Mouse (Mus musculus) cerebellum, adult 11 months (tissue): ENCODE measurements around the gene Dglucy.

ENCODE experiments used
- DNase-seq: peaks from one replicate; pipeline ENCODE4 v3.0.0; 2022

Gene Dglucy

GRCm38 (mm10) chr12:100885585-100885984 lies 106.7 kb downstream of the Dglucy start:
- DNase-seq = no peak

DNA sequence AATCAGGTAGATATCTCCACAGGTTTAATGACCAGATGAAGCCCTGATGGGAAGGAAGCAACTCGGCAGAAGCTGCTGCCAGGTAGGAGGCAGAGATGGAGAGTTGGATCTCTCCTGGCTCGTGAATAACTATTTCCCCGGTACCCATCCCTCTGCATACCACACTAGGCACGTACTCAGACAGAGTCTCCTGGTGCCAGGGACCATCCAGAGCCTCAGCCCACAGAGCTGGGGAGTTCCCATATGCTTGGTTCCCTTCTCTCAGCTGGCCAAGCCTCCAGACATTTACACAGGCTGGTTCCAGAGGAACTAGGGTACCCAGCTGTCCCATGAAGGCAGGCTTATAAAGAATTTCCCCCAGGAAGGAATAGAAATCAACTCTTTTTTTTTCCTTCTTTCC lies 108.0 kb downstream of the Dglucy start:
- DNase-seq = no peak

DNA sequence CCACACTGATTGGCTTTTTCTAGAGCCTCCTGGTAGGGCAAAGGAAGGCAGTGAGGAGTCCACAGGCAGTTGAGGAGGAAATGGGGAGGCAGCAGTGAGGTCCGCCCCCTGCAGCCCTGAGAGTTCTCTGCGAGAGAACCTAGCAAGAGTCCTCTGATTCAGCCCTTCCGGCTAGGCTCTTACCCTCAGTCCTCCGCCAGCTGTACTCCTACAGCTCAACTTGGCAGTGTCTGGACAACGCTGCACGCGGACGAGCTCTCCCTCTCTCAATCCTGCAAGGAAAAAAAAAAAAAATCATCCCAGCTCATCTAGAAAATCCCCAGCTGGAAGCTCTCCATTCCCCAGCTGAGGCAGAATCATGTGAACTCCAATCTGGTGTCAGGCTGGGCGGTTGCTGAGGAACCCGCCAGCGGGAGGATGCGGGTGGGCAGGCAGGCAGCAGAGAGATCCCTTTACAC lies 109.0 kb downstream of the Dglucy start:
- no peak for DNase-seq

- no peak for DNase-seq
Observed at GRCm38 (mm10) chr12:100890548-100890947, 111.7 kb downstream of the Dglucy start.

GRCm38 (mm10) chr12:100895504-100895903 lies 116.6 kb downstream of the Dglucy start:
- DNase-seq = no peak

DNA sequence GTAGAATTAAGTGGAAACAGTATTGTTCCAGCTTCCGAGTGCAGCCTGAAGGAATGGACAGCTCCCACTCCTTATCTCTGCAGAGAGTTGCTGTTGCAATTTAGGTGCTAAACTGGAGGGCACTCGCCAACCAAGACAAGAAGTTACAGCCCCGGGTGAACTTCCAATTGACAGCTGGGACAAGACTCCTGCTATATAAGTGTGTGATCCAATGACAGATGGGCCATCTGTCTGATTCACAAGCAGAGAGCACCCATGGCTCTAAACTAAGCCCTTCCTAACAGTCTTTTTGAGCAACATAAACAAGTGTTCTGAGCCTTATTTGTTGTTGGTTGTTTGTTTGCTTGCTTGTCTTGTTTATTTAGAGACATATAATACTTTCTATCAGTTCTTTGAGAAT lies 117.8 kb downstream of the Dglucy start:
- DNase-seq = no peak

- DNase-seq = peak; percentile 83
Observed at GRCm38 (mm10) chr12:100897736-100898650, 119.1 kb downstream of the Dglucy start.

GRCm38 (mm10) chr12:100899111-100899640 lies 120.3 kb downstream of the Dglucy start:
- peak; percentile 80 for DNase-seq

DNA sequence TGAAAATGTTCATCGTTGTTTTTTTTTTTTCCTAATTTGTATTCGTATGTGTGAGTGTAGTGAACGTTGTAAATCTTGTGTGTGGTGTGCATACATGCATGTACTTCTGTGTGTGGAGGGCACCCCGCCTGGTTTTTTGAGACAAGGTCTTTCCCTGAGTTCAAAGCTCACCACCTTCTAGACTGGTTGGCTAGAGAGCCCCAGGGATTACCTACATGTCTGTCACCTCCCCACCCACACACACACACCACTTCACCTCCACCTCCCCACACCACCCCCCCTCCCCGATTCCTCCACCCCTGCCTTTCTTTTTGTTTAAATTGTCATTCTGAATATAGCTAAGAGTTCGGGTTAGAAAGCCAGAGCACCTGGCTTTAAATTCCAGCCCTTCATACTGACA lies 122.0 kb downstream of the Dglucy start:
- DNase-seq = no peak

- no peak for DNase-seq
Observed at GRCm38 (mm10) chr12:100901386-100901785, 122.5 kb downstream of the Dglucy start.

DNA sequence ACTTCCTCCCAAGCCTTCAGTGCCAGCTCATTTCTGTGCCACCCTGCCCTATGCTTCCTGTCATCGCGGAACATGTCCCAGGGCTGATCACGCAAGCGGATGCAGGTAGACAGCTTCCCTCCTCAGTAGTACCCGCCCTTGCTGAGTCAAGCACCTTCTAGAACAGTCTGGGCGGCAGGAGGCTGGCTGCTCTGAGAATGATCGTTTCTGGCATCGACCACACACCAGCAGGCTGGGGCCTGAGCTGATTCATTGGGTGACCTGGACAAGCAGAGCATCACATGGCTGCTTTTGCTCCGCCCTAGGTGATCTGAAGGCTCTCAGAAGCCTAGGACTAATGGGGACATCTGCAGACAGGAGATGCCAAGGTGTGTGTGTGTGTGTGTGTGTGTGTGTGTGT lies 124.9 kb downstream of the Dglucy start:
- DNase-seq = peak; percentile 57

DNA sequence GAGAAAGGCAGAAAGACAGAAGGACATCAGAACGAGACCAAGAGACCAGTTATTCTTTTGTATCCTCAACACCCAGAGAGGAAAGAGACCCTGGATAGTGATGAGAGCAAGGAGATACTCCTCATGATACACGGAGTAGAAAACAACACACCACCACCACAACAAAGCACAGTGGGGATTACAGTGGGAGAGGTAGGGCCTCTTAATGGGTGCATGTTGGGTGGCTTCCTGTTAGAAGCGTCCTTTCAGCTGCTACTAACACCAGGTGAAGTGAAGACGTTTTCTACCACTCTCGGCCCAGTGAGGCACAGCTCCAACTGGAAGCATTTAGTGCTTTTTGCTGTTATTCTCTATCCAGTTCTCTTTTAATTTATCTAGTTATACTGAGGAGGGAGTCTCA lies 128.0 kb downstream of the Dglucy start:
- DNase-seq = no peak

DNA sequence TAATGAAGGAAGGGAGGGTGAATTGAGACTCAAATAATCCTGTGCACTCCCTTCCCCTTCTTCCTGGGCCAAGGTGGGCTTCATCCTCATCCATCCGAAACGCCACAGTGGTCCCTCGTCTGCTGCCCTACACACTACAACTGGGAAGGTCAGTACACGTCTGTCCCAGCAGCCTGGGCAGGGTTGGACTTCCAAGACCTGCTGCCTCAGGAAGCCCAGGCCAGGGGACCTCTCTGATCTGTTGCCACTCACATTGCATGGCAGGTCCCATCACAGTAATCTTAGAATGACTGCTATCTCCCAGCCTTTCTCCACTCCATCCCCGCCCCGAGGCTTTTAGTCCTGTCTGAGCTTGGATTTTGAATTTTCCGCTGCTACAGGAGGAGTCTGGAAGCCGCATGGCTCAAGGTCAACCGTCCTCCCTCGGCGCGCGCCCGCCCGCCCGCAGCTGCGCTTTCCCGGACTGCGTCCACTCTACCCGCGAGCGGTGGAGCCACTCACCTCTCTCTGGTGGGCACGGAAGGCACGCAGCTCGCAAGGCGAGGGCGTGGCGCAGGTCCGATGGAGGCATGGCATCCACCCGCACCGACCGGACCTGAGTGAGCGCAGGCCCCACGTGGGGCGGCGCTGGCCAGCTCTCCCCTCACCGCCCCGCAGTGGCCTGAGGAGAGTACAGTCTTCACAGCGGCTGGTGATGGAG lies 128.9 kb downstream of the Dglucy start, which contains the start of gene Gpr68:
Gene Gpr68 (minus strand): TSS at position 601 of the 700 bp plus-strand sequence.
- DNase-seq = peak; percentile 58

GRCm38 (mm10) chr12:100908298-100909034 lies 129.6 kb downstream of the Dglucy start:
- peak; percentile 42 for DNase-seq

DNA sequence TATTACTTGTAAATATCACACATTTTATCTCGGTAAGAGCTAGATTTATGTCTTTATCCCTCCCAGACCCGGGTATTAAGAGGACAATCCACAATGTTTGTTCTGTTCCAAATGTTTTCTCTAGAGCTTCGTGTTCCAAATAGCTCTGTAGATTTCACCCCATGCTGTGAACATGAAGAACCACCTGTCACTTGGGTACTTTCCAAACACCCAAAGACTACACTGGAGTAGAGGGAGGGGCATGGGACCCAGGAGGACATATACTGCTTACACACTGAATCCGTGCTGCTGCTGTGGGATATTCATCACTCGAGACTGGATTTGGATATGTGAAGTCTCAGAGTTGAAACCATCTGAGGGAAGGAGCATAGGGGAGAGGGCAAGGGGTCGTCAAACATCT lies 130.9 kb downstream of the Dglucy start:
- DNase-seq = peak; percentile 45

DNA sequence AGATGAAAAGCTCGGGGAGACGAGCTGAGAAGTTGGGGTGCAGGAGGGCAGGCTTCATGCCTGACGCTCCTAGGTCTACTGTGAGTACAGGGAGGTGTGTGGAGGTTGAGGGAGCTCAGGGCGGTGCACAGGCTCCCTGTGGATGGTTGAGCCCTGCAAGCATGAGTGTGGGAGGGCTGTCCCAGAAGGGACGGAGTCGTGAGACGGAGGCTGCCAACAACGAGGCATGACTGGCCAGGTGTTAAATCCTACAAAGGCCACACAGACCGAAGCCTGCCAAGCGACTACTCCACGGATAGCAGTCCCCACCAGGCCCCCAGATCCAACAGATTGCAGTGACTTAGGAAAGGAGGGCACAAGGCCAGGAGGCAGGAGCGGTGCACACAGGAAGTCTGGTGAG lies 131.9 kb downstream of the Dglucy start:
- peak; percentile 69 for DNase-seq

DNA sequence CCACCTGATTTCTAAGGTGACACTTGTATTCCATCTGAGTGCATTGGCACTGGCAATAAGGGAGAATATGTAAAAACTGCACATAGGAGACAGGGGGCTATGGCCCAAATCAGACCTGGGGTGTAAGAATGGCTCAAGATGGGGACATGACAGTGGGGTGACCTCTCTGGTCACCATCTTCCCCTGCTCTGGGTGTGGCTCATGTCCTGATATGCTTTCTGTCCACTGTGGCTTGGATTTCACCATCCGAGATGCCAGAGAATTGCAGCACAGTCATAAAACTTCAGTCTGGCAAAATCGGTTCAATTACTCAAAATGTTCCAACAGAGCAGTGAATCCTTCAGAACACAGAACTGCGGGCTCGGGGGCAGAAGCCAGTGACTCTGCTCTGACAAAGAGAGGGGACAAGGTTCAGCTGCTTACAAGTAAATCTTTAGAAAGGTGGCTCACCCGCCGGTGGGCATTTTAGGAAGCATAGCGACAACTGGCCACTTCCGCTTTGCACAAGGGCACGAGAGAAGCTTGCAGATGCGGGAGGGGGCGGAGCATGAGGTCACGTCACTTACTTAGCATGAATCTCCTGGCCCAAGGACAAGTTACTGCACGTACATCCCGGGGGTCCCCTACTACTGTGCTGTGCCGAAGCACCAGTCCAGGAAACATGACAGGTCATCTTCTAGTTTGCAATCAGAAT lies 145.9 kb downstream of the Dglucy start:
- DNase-seq = no peak

DNA sequence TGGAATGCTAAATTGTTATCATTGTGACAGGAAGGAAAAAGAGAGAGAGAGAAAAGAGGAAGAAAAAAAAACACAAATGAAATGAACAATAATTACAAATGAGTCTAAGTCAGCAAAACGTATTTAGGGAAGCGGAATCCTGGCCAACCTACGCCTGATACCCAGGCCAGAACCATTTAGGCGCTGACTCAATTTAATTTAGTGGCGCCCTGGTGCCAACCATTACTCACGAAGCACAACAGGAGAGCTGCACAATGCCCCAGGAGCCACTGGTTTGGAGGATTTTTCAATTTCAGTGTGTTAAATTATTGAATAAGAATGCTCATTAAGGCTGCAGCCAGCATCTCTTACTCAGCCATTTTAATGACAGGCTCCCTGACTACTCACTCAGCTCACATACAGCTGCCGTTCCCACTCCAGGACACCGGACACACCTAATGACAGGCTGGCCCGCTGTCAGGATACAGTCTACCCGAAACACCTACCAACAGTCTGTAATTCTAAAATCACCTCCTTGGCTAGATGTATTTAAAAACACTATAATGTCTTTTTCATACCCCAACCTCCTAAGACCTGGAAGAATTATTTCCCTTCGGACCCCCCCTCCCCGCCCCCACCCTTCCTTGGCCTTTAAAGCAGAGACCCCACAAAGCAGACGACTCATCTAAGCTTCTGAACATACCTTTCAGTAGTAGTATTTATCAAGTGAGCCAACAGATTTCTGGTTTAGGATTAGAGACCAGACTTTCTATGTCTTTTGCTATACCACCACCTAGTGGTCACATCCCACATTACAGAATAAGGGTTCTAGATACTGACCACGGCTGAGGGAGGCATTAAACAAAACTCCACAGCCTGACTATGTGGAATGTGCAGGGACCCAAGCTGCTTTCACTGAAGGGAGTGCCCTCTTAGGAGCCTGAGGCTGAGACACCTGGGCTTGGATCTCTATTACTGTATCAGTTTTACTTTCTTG lies 147.1 kb downstream of the Dglucy start:
- DNase-seq = peak; percentile 67

- no peak for DNase-seq
Observed at GRCm38 (mm10) chr12:100928286-100928685, 149.4 kb downstream of the Dglucy start.

DNA sequence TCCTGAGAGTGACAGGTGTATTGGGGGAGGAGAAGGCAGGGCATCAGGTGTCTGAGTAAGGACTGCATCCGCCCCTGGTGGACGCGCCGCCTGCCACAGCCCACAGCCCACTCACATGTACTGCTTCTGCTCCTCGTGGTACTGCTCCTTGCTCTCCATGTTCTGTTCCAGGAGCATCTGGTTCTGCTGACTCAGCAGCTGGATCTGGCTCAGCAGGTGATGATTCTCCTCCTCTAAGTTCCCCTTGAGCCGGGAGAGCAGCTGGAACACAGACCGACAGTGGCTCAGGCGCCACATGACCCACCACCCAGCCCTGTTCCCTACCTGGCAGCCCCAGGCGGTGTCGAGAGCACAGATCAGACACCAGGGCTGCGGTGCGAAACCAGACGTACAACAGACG lies 152.8 kb downstream of the Dglucy start:
- no peak for DNase-seq

- no peak for DNase-seq
Observed at GRCm38 (mm10) chr12:100934796-100935195, 155.9 kb downstream of the Dglucy start.
